Mouse (Mus musculus) cerebellum, adult 11 months (tissue): ENCODE data around the gene Eloa.
A peak's percentile ranks its signal among the peaks of the same experiment; 100 is the strongest.
"Not testable (repeated sequence)": the region's sequence is repeated elsewhere in the genome, so short reads cannot be mapped to it uniquely, and the experiment has no call there.

Experiments used
- DNase-seq: peaks from one replicate; pipeline ENCODE4 v3.0.0; 2022

The Eloa gene

GRCm38 (mm10) chr4:136021549-136022047, at the start of gene Eloa:
TSS of gene Eloa (minus strand) at chr4:136021763.
- peak; percentile 98 for DNase-seq

- peak; percentile 59 for DNase-seq
These were observed 49.7 kb upstream of the Eloa start for GRCm38 (mm10) chr4:136071178-136071714.

DNA sequence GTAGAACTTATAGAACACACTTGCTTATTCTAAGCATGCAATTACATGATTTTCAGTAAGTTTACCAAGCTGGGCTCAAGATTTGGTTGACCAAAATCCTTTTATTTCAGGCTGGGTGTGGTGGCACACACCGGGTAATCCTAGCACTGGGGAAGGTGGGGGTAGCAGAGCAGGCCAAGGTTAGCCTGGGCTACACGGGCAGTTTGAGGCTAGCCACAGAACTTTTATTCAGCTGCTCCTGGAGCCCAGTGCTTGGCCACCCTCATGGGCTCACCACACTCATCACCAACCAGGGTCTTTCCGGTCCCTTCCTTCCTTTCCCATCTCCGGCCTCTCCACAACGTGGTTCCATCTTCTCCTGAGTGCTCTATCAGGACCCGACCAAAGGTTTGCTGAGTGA, 49.0 kb upstream of the Eloa start:
- DNase-seq = no peak

- DNase-seq = peak; percentile 33
These were observed 48.4 kb upstream of the Eloa start for GRCm38 (mm10) chr4:136069954-136070353.

GRCm38 (mm10) chr4:136069313-136069712, 47.8 kb upstream of the Eloa start:
- no peak for DNase-seq

DNA sequence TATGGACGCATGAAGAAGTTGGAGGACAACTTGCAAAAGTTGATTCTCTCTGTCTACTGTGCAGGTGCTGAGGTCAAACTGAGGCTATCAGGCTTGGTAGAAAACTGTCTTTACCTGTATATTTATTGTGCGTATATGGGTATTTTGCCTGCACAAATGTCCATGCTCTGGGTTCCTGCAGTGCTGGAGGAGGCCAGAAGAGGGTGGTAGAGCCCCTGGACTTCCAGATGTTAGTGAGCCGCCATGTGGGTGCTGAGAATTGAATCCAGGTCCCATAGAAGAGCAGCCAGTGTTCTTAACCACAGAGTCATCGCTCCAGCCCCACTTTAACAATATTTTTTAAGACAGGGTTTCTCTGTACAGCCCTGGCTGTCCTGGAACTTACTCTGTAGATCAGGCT, 41.6 kb upstream of the Eloa start:
- DNase-seq = no peak

- DNase-seq = not testable (repeated sequence)
These were observed 38.4 kb upstream of the Eloa start for GRCm38 (mm10) chr4:136059800-136060488.

DNA sequence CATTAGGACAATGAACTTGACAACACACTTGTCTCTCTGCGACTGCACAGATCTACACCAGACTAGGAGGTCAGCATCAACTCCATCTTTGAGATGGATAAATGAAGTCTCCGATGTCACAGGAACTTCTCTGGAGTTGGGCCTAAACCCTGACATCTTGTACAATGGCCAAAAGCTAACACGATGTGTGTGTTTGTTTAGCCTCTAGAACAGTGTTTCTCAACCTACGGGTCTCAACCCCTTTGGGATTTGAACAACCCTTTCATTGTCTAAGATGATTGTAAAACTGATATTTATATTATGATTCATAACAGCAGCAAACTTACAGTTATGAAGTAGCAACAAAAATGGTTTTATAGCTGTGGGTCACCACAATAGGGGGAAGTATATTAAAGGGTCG, 36.4 kb upstream of the Eloa start:
- no peak for DNase-seq

- no peak for DNase-seq
These were observed 34.5 kb upstream of the Eloa start for GRCm38 (mm10) chr4:136056030-136056429.

GRCm38 (mm10) chr4:136053843-136054242, 32.3 kb upstream of the Eloa start:
- DNase-seq = no peak

DNA sequence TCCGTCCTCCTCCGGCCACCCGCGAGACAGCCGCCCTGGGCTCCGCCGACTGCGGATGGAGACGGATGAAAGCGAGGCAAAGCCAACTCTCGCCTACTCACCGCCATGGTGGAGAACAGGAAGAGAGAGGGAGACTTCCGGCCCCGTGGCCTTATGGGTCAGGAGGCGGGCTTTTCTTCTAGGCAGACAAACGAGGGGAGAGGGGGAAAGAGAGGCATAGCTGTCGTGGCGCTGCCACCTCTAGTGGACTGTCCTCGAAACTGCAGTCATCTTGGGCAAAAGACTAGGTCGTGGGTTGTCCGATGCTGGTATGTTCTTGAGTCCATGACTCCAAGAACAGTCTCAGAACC, 31.7 kb upstream of the Eloa start, which contains the start of gene Rpl11:
Rpl11 (minus strand) TSS at position 182 of the 350 bp plus-strand sequence.
- peak; percentile 84 for DNase-seq

DNA sequence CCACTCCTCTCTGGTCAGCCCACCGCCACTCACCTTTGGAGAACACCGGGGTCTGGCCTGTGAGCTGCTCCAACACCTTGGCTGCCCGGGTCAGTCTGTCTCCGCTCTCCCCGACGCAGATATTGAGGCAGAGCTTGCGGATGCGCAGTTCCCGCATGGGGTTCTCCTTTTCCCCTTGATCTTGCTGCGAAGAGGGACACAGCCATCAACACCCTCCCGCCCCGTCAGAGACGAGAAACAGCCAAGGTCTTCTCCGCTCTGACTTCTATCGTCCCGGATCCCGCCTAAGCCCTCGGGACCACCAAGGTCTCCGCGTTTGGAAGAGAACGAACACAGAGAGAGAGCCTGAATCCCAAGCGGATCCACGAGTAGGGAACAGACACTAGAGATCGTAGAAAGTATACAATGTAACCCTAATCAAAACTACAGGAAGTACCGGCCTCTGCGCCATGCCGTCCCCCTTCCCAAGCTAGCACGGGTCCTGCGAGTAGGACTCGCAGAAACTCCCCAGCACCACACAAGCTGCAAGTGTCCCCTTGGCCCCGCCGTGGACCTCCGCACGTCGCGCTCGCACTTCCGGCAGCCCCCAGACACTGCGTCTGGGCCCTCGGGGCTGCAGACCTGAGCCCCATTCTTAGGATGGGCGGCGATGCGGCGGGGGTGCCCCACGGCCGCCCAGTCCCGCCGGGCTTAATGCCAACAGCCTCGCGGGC, 31.1 kb upstream of the Eloa start:
- no peak for DNase-seq

DNA sequence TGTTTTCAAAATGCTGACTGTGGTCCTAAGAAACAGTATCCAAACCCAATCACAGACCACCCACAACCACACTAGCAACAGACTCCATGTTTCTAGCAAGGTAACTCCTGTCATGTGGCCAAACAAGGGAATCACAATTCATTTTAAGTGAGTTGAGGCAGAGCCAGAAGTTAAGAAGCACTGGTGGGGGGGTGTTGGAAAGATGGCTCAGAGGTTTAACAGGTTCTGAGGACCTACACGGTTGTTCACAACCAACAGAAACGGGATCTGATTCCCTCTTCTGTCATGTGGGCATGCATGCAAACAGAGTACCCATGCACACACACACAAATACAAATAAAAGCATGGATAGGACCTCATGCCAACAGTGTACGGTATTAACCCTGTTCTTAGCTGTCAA, 30.5 kb upstream of the Eloa start:
- DNase-seq = no peak

- DNase-seq = no peak
These were observed 28.7 kb upstream of the Eloa start for GRCm38 (mm10) chr4:136050226-136050625.

GRCm38 (mm10) chr4:136048291-136049032, 26.9 kb upstream of the Eloa start:
- DNase-seq = no peak

- DNase-seq = no peak
These were observed 26.1 kb upstream of the Eloa start for GRCm38 (mm10) chr4:136047626-136048025.

DNA sequence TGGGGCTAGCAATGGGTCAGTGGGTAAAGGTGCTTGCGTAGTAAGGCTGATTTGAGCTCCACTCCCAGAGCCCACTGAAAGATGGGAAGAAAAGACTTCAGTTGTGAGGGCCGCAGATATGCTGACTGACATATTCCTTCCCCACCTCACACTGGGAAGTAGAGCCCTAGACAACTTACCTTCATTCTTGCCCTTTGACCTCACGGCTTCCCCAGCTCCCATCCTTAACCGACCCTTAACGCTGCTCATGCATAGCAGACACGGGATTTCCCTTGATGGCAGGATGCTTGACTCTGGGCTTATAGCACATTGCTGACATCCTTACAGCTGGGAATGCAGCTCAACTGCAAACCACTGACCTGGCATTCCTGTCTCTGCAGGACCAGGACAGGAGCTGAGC, 25.3 kb upstream of the Eloa start:
- no peak for DNase-seq

GRCm38 (mm10) chr4:136045091-136045490, 23.5 kb upstream of the Eloa start:
- no peak for DNase-seq

DNA sequence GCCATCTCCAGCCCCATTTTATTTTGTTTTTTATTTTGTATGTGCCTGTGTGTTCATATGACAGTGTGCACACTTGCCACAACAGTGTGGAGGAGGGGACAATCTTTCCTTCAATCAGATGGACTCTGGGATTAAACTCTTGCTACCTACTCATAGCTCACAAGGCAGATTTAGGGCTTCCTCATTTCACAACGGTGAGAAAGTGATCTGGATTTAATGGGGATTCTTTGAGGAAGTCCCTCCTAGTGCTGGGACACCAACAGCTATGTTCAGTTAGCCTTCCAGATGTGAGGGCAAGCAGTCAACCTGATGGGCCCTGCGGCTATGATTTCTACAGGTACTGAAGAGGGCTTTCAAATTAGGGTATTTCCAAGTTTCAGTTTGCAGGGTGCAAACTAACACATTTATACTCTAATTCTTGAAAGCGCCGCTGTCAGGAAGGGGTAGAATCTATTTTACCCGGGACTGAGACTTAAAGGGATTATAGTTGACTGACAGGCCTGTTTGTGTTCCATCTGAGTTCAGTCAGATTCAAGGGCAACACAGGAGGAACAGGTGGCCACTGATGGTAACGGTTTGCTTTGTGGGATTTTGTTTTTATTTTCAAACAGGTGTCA, 22.3 kb upstream of the Eloa start:
- DNase-seq = no peak

DNA sequence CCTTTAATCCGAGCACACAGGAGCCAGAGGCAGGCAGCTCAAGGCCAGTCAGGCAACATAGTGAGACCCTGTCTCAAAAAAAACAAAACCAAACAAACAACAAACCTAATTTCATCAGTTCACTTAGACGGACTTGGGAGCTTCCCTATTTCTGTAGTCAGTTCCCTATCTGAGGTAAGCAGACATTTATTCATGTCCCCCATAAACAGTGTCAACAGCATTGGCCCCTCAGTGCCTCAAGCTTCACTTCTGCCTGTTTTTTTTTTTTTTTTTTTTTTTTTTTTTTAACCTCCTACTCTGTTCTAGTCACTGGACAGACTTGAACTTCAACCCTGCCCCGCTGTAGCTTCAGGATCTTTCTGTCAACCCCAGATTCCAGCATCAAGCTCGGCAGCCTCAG, 13.5 kb upstream of the Eloa start:
- no peak for DNase-seq

DNA sequence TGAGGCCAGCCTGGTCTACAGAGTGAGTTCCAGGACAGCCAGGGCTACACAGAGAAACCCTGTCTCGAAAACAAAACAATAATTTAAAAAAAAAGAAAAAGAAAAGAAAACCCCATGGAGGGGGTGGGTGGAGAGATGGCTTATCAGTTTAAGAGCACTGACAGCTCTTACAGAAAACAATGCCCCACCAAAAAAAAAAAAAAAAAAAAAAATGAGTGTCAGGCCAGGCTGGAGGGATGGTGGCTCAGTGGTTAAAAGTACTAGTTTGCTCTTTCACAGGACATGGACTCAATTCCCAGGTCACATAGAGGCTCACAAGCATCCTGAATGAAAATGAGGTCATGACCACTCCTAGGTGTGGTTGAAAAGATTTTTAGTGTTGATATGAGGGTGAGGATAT, 11.7 kb upstream of the Eloa start:
- DNase-seq = no peak

DNA sequence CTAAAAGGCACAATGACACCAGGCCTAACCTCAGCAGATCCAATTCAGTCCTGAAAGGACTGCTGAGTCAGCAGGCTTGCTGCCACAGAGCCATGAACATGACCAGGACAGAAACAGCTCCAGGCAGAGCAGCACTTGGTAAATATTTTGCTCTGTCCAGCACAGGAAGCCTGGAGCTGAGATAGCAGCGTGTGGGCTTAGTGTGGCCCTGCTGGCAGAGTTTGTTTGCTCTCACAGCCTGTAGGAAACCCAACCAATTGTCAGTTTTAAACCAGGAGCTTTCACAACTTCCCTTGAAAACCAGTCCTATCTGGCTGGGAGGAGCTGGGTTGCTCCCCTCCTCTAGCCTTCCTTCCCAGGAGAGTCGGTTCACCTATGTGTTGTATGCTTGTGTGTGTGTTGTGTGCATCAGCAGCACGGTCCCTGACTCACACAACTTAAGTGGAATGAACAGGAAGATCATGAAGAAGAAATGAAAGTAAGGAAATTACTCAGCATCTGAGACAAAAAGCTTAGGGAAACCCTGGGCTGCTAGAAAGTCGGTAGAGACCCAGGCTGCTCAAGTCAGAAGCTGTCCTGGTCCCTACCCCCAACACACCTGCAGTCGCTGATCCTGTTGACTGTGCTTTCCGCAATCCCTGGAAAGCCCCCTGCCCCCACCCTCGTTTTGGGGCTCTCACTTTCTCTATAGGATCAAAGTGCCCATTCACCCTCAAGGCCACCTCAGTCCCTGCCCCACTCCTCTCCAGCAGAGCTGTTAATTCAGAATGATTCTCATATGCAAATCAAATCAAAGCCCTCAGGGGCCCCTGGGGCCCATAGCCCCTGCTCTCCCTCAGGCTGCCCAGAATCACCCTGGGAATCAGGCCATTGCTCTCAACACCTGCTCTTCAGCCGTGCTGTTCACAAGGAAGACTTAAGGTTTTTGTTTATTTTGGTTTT, 9.7 kb upstream of the Eloa start:
- no peak for DNase-seq
